ENCODE assay signal across 26 mouse cellular contexts in the genomic region with DNA sequence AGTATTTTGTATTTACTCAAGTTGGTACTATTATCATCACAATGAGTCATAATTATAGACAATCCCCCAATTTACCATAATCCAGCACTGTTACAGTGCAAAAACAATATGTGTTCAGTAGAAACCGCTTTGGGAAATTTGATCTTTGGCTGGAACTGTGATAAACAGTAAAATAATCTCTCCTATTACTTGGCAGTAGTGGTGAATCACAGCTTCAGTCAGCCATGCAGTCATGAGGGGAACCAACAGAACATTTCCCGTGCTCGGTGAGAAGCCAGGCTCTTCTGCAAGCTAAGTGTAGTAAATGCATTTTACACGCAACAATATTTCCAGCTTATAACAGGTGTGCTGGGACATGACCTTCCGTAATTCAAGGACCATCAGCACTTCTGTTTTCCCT.
"Had no signal": no experiment of that assay in that cellular context is flagged by ENCODE, and none has a peak within 500 bp of the region (broad histone marks: within the 10 kb centered on the region; RNA-seq: fewer than 3 reads in every experiment).

No protein-coding gene starts in this region.

- H3K36me3 ChIP-seq: heart, embryonic 13.5 days; heart, embryonic 15.5 days; hindbrain, embryonic 13.5 days; hindbrain, embryonic 15.5 days; kidney, embryonic 15.5 days; limb, embryonic 12.5 days; limb, embryonic 15.5 days; liver, embryonic 12.5 days had no signal

- H3K9ac ChIP-seq: heart, embryonic 13.5 days; heart, embryonic 15.5 days; hindbrain, embryonic 13.5 days; hindbrain, embryonic 15.5 days; kidney, embryonic 15.5 days; limb, embryonic 12.5 days; limb, embryonic 15.5 days; liver, embryonic 12.5 days; liver, embryonic 14.5 days had no signal

- H3K4me3 ChIP-seq: heart, adult 2 months; heart, embryonic 13.5 days; heart, embryonic 15.5 days; hindbrain, embryonic 13.5 days; hindbrain, embryonic 15.5 days; kidney, embryonic 15.5 days; limb, embryonic 12.5 days; limb, embryonic 15.5 days; liver, embryonic 12.5 days had no signal

- H3K27ac ChIP-seq: heart, adult 2 months; heart, embryonic 13.5 days; heart, embryonic 15.5 days; hindbrain, embryonic 13.5 days; hindbrain, embryonic 15.5 days; hindbrain, postnatal 0 days; kidney, embryonic 15.5 days; limb, embryonic 12.5 days; limb, embryonic 15.5 days; liver, embryonic 12.5 days; liver, embryonic 14.5 days had no signal

- H3K4me1 ChIP-seq: heart, embryonic 13.5 days; heart, embryonic 15.5 days; hindbrain, embryonic 13.5 days; hindbrain, embryonic 15.5 days; kidney, embryonic 15.5 days; limb, embryonic 12.5 days; limb, embryonic 15.5 days; liver, embryonic 12.5 days had no signal

- DNase-seq: gastrocnemius, postnatal 14 days; gastrocnemius, postnatal 36 days; heart, adult 11 months; heart, adult 2 months; heart, postnatal 14 days; heart, postnatal 36 days; kidney, adult 11 months; kidney, adult 2 months; kidney, adult 9 months; kidney, postnatal 10 days; kidney, postnatal 36 days; layer of hippocampus, adult 9-11 months; layer of hippocampus, postnatal 36 days; left cerebral cortex, postnatal 4 days had no signal

- H3K9me3 ChIP-seq: heart, embryonic 13.5 days; heart, embryonic 15.5 days; hindbrain, embryonic 13.5 days; hindbrain, embryonic 15.5 days; kidney, embryonic 15.5 days; limb, embryonic 12.5 days; limb, embryonic 15.5 days; liver, embryonic 12.5 days had no signal

- H3K4me2 ChIP-seq: heart, embryonic 11.5 days; heart, embryonic 13.5 days; heart, embryonic 15.5 days; hindbrain, embryonic 13.5 days; hindbrain, embryonic 15.5 days; kidney, embryonic 15.5 days; limb, embryonic 12.5 days; limb, embryonic 15.5 days; liver, embryonic 12.5 days had no signal

- ATAC-seq: hindbrain, postnatal 0 days; intestine, embryonic 16.5 days; liver, embryonic 12.5 days had no signal

- H3K27me3 ChIP-seq: heart, embryonic 13.5 days; heart, embryonic 15.5 days; hindbrain, embryonic 13.5 days; hindbrain, embryonic 15.5 days; kidney, embryonic 15.5 days; limb, embryonic 12.5 days; limb, embryonic 15.5 days; liver, embryonic 12.5 days had no signal
